Mouse (Mus musculus): ENCODE measurements at regions not wholly inside any gene's neighbourhood (a gene's known extent, or its start where the extent isn't known, plus 50 kb on each side); places are given as distances from the start of the nearest gene placed in this dataset.

GRCm38 (mm10) chr13:115159386-115159785 lies 57.6 kb upstream of the Itga1 start:
- intact Hi-C loops (cut with DNase I) = no loop called here
